Mouse (Mus musculus): Measurements from ENCODE around the gene Dnajc8. TPM values are rescaled to one million over a fixed set of nuclear protein-coding genes. Genes with fewer than 3 reads are reported as not detected.
"Not testable (repeated sequence)": the region's sequence is repeated elsewhere in the genome, so short reads cannot be mapped to it uniquely, and the experiment has no call there.

Gene Dnajc8
- polyA plus RNA-seq, 1 experiment from 2014 or later = 131 TPM

DNA sequence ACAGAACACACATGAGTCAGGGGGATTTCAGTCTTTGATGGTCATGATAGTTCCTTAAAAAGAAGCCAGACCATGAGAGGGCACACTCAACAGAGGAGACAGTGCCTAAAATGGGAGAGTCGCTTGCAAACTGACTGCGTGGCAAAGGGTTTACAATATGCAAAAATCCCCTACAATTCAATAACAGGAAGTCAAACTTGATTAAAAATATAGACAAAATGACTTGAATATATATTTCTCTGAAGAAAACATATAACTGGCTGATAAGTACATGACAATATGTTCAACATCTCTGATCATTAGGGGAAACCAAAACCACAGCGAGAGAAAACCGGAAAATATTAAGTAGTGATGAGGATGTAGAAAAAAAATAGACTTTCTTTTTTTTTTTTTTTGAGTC lies 50.9 kb downstream of the Dnajc8 start:
- Histone ChIP-seq H3K4me1 (no peaks in the 10 kb centered on the region), H3K27me3 (replicated peaks) (no peaks in the 10 kb centered on the region), H3K4me2 (no peak overlapping the region), H3K9ac (no peak overlapping the region), H3K4me3 (no peak overlapping the region), H3K36me3 (replicated peaks) (no peaks in the 10 kb centered on the region), H3K9me3 (no peaks in the 10 kb centered on the region), H3K27ac (no peak overlapping the region)
- 93% methylated on average over 4 of the region's 4 CpGs for WGBS
- ATAC-seq (replicated peaks) = no peak

DNA sequence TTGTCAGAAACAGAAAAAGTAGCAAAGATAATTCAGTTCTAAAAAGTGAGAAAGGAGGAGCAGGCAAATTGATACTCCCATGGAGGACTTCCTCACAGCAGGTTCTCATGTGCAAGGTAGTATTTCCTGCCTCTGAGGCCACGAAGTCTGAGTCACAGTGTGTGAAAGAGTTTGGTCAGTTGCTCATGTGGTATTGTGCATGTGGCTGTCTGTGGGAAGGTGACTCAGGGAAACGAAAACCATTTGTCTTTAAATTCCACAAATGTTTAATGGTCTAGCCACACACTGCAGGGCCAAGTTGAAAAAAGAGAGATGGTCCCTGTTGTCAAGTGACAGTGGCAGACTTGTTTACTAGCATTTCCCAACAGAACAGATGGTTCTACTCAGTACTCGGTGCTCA lies 53.2 kb downstream of the Dnajc8 start:
- H3K27ac ChIP-seq = no peak overlapping the region
- H3K9ac ChIP-seq = no peak overlapping the region
- H3K4me1 ChIP-seq = no peaks in the 10 kb centered on the region
- 89% methylated on average over 3 of the region's 3 CpGs for WGBS
- no peak for ATAC-seq (replicated peaks)
- no peak overlapping the region for H3K4me2 ChIP-seq
- H3K4me3 ChIP-seq = no peak overlapping the region
- no peaks in the 10 kb centered on the region for H3K27me3 ChIP-seq (replicated peaks)
- no peaks in the 10 kb centered on the region for H3K36me3 ChIP-seq (replicated peaks)
- no peaks in the 10 kb centered on the region for H3K9me3 ChIP-seq

DNA sequence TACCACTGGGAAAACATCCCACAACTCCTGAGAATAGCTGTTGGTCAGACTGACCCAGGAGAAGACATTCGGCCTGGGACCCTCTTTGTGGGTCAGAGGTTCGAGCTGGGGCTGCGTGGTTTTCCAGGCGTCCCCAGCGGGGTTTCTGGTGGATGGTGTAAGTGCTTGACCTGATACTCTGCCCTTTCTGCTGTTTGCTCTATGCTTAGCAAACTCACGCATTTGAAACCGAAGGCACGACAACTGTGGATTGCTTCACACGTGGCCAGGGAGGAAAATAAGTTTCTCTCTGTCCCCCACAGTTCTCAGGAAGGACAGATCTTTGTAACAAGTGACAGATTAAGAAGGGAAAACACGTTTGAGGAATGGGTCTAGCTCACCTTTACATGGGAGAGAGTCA lies 55.3 kb downstream of the Dnajc8 start:
- Histone ChIP-seq H3K36me3 (replicated peaks) (no peaks in the 10 kb centered on the region), H3K4me1 (no peaks in the 10 kb centered on the region), H3K9me3 (no peaks in the 10 kb centered on the region), H3K9ac (no peak overlapping the region), H3K4me3 (no peak overlapping the region), H3K27me3 (replicated peaks) (no peaks in the 10 kb centered on the region), H3K4me2 (no peak overlapping the region), H3K27ac (no peak overlapping the region)
- no peak for ATAC-seq (replicated peaks)
- 84% methylated on average over 10 of the region's 10 CpGs for WGBS

DNA sequence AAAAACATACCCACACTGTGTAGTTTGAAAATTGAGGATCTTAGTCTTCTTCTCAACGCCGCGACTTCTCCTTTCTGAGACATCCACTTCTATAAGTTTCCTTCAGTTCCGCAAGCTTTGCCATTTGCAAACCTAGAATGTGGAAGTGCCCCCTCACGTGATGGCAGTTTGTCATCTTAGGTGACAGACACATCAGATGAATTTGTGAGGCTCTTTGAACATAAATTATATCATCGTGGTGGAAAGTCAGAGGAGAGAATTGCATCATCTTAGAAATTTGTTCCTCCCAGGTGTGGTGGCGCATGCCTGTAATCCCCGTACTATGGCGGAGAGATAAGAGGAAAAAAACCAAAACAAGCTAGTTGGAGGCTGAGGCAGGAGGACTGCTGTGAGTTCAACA lies 57.6 kb downstream of the Dnajc8 start:
- 93% methylated on average over 9 of the region's 9 CpGs for WGBS
- Histone ChIP-seq H3K4me2 (no peak overlapping the region), H3K27ac (no peak overlapping the region), H3K27me3 (replicated peaks) (no peaks in the 10 kb centered on the region), H3K4me1 (no peaks in the 10 kb centered on the region), H3K9ac (no peak overlapping the region), H3K36me3 (replicated peaks) (no peaks in the 10 kb centered on the region), H3K9me3 (no peaks in the 10 kb centered on the region), H3K4me3 (no peak overlapping the region)
- no peak for ATAC-seq (replicated peaks)

DNA sequence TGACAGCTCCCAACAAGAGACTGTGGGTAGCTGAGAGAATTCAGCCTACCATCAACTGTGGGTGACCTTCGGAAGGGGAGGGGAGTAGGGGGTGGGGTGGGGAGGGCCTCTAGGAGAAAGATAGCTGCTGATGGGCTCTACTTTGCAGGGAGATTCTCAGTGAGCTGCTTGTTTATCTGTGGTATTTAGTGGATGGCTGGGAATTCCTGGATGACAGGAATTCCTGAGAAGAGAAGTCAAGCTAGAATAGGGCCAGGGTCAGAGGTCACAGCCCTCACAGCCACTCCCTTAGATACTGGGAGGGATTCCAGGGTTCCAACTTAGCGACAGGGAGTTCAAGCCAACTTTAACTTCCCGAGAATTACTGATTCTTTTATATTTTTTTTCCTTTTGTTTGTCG lies 58.8 kb downstream of the Dnajc8 start:
- Histone ChIP-seq H3K27ac (no peak overlapping the region), H3K4me2 (no peak overlapping the region), H3K9me3 (no peaks in the 10 kb centered on the region), H3K36me3 (replicated peaks) (no peaks in the 10 kb centered on the region), H3K9ac (no peak overlapping the region), H3K27me3 (replicated peaks) (no peaks in the 10 kb centered on the region), H3K4me3 (no peak overlapping the region), H3K4me1 (no peaks in the 10 kb centered on the region)
- no peak for ATAC-seq (replicated peaks)
- WGBS = 28% methylated on average over 4 of the region's 4 CpGs

DNA sequence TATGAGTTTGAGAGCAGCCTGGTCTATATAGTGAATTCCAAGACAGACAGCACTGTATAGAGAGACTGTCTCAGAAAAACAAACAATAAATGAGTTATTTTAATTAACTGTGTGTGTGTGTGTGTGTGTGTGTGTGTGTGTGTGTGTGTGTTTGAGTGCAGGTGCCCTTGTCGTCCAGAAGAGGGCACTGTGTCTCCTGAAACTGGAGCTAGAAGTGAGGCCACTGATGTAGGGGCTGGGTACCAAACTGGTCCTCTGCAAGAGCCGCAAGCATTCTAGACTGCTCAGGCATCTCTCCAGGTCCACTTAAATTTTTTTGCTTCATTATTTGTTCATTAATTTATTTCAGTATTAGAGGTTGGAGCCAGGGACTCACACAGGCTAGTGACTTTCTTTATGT lies 63.5 kb downstream of the Dnajc8 start:
- WGBS = 85% methylated on average over 2 of the region's 2 CpGs
- H3K4me1 ChIP-seq = no peaks in the 10 kb centered on the region
- H3K27me3 ChIP-seq (replicated peaks) = no peaks in the 10 kb centered on the region
- H3K9me3 ChIP-seq = no peaks in the 10 kb centered on the region
- no peak overlapping the region for H3K27ac ChIP-seq
- H3K36me3 ChIP-seq (replicated peaks) = no peaks in the 10 kb centered on the region
- ATAC-seq (replicated peaks) = no peak
- H3K9ac ChIP-seq = no peak overlapping the region
- no peak overlapping the region for H3K4me2 ChIP-seq
- no peak overlapping the region for H3K4me3 ChIP-seq

DNA sequence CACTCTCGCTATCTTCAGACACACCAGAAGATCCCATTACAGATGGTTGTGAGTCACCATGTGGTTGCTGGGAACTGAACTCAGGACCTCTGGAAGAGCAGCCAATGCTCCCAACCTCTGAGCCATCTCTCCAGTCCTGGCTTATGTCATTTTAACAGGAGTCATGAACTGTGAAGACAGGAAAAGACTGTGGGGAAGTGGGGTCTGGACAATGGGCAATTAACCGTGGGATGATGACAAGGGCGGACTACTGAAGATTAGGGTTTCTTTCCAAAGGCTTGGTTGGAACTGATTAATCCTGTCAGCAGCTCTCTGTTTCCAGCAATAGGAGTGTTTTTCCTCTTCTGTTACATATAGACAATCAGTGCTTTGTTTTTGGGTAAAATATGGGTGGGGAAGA lies 64.4 kb downstream of the Dnajc8 start:
- no peaks in the 10 kb centered on the region for H3K9me3 ChIP-seq
- H3K4me1 ChIP-seq = no peaks in the 10 kb centered on the region
- ATAC-seq (replicated peaks) = no peak
- no peak overlapping the region for H3K4me2 ChIP-seq
- no peak overlapping the region for H3K4me3 ChIP-seq
- H3K9ac ChIP-seq = no peak overlapping the region
- no peak overlapping the region for H3K27ac ChIP-seq
- no peaks in the 10 kb centered on the region for H3K27me3 ChIP-seq (replicated peaks)
- no peaks in the 10 kb centered on the region for H3K36me3 ChIP-seq (replicated peaks)
- 90% methylated on average over 3 of the region's 3 CpGs for WGBS

DNA sequence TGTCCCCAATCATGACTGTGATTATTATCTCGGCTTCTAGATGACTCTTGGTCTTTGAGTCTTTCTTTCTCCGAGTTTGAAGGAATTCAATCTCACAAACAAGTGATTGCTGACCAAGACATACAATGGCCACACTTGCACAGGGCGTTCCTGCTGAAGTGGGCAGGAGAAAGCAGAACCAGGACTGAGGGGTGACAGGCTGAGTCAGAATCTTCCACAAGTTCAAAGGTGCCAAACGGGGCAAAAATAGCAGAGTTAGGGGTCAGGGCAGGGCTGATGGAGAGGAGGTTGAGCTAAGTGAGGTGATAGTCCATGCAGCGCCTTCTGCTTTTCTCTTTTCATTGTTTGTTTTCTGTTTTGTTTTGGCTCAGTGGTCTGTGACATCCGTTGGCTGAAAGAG lies 65.1 kb downstream of the Dnajc8 start:
- Histone ChIP-seq H3K27ac (no peak overlapping the region), H3K9me3 (no peaks in the 10 kb centered on the region), H3K4me3 (no peak overlapping the region), H3K4me1 (no peaks in the 10 kb centered on the region), H3K36me3 (replicated peaks) (no peaks in the 10 kb centered on the region), H3K27me3 (replicated peaks) (no peaks in the 10 kb centered on the region), H3K4me2 (no peak overlapping the region), H3K9ac (no peak overlapping the region)
- no peak for ATAC-seq (replicated peaks)
- 81% methylated on average over 6 of the region's 6 CpGs for WGBS

DNA sequence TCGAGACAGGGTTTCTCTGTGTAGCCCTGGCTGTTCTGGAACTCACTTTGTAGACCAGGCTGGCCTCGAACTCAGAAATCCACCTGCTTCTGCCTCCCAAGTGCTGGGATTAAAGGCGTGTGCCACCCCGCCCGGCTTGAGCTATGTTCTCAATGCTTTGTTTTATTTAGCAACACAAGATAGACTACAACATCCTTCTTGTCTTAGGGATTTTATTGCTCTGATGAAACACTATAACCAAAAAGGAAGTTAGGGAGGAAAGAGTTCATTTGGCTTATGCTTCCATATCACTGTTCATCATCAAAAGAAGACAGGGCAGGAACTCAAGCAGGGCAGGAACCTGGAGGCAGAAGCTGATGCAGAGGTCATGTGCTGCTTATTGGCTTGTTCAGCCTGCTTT lies 65.9 kb downstream of the Dnajc8 start:
- H3K4me1 ChIP-seq; H3K4me2 ChIP-seq; H3K27ac ChIP-seq; ATAC-seq (replicated peaks); H3K4me3 ChIP-seq; H3K9ac ChIP-seq; H3K36me3 ChIP-seq (replicated peaks); H3K27me3 ChIP-seq (replicated peaks); H3K9me3 ChIP-seq: not testable (repeated sequence)
- 94% methylated on average over 4 of the region's 5 CpGs for WGBS

Other genes with a start within 250 kb of the Dnajc8 start
- gene Rab42, start 232.2 kb upstream of the Dnajc8 start, polyA plus RNA-seq (2015; fragmentation: Nextera tagmentation; extraction: Ambion mirVana) = 2.0 and 2.4 TPM in 2 replicates
- gene Trnau1ap, start 206.0 kb upstream of the Dnajc8 start, polyA plus RNA-seq (2015; fragmentation: Nextera tagmentation; extraction: Ambion mirVana) = 71.2 and 84.6 TPM in 2 replicates
- gene Rcc1, start 181.9 kb upstream of the Dnajc8 start, polyA plus RNA-seq (2015; fragmentation: Nextera tagmentation; extraction: Ambion mirVana) = 36.4 and 39.0 TPM in 2 replicates
- gene Phactr4, start 113.1 kb upstream of the Dnajc8 start, polyA plus RNA-seq (2015; fragmentation: Nextera tagmentation; extraction: Ambion mirVana) = 8.7 and 8.9 TPM in 2 replicates
- gene Med18, start 71.6 kb upstream of the Dnajc8 start, polyA plus RNA-seq (2015; fragmentation: Nextera tagmentation; extraction: Ambion mirVana) = 15.9 and 17.7 TPM in 2 replicates
- gene Sesn2, start 25.0 kb upstream of the Dnajc8 start, polyA plus RNA-seq (2015; fragmentation: Nextera tagmentation; extraction: Ambion mirVana) = 8.1 and 9.7 TPM in 2 replicates
- gene Atpif1, start 1.9 kb upstream of the Dnajc8 start, polyA plus RNA-seq (2015; fragmentation: Nextera tagmentation; extraction: Ambion mirVana) = 1,207 and 1,280 TPM in 2 replicates
- gene Ptafr, start 28.5 kb downstream of the Dnajc8 start, polyA plus RNA-seq (2015; fragmentation: Nextera tagmentation; extraction: Ambion mirVana) = 0.67 and 1.0 TPM in 2 replicates
- gene Eya3, start 103.4 kb downstream of the Dnajc8 start, polyA plus RNA-seq (2015; fragmentation: Nextera tagmentation; extraction: Ambion mirVana) = 14.5 and 15.3 TPM in 2 replicates
- gene Xkr8, start 197.0 kb downstream of the Dnajc8 start, polyA plus RNA-seq (2015; fragmentation: Nextera tagmentation; extraction: Ambion mirVana) = 4.0 and 5.4 TPM in 2 replicates
- gene Smpdl3b, start 221.7 kb downstream of the Dnajc8 start, polyA plus RNA-seq (2015; fragmentation: Nextera tagmentation; extraction: Ambion mirVana) = 0.79 and 1.0 TPM in 2 replicates
- 32.9 and 34.5 TPM in 2 replicates for gene Rpa2, start 232.8 kb downstream of the Dnajc8 start, polyA plus RNA-seq (2015; fragmentation: Nextera tagmentation; extraction: Ambion mirVana)